Mouse (Mus musculus) mouse embryonic stem cell (cell line): ENCODE measurements around the gene Itga4.

Experiments used
- in situ Hi-C, 2 experiments: fragments of 300-500 bp; cut with MboI; formaldehyde crosslinking; loops; 1 replicate in 1 of 2; 3 replicates in 1 of 2; pipeline ENCODE4 v1.14.3; 2019 to 2020; ENCODE audit warnings: low sequenced_read_pairs in 2 of 2, low pct_unique_long_range_greater_than_20kb in 1 of 2, mixed read lengths in 1 of 2; ENCODE audit not compliant: unreplicated experiment in 1 of 2

The Itga4 gene

DNA sequence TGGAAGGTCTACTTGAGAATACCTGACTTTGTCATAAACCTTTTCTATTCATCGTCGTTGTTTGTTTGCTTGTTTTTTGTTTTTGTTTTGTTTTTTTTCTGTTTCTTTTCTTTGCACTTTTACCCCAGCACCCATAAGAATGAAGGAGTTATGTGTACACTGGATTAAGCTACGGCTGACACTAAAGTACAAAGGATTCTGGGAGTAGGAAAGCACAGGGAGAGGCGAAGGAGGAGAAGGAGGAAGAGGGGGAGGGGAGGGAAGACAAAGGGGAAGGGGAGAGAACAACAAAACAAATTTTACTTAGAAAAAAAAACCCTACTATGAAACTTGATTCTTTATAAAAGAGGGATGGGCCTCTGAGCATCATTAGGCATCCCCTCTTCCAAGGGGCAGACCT lies 2.2 kb downstream of the Itga4 start:
- in situ Hi-C loops, result no loop called here

DNA sequence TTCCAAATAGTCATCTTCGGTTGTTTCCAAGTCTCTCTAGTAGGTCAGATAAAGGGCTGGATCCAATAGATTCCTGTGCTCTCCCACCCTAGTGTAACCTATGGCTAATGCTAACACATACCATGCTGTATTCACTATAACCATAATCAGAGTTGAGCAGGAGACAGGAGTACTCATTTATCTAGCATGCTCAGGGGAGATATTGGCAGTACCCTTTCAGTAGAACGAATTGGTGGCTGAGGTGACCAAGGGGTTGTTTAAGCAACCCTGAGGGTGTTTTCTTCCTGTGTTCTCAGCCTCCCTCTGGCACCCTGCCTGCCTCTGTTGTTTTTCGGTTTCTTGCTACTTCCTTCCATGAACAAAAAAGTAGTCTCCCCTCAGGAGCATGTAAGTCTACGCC lies 4.1 kb downstream of the Itga4 start:
- in situ Hi-C loops, result no loop called here

DNA sequence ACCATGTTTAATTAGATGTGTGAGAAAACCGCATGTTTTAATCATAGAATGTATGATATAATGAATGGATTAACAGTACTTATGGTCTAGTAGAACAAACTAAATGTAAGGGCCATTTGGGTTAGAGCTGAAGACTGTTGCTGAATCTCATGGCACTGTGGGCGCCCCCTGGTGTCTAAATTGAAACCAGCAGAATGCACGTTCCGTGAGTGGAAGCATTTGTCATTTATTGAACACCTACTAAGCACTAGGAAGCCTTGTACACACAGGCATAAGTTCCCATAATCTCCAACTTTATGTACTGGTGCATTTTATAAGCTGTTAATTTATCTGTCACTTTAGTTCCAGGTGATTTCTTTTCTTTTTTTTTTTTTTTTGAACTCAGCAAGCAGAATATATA lies 10.4 kb downstream of the Itga4 start:
- in situ Hi-C loops, result no loop called here

- in situ Hi-C loops, result no loop called here
Measured at GRCm38 (mm10) chr2:79266480-79266879, 11.3 kb downstream of the Itga4 start.

DNA sequence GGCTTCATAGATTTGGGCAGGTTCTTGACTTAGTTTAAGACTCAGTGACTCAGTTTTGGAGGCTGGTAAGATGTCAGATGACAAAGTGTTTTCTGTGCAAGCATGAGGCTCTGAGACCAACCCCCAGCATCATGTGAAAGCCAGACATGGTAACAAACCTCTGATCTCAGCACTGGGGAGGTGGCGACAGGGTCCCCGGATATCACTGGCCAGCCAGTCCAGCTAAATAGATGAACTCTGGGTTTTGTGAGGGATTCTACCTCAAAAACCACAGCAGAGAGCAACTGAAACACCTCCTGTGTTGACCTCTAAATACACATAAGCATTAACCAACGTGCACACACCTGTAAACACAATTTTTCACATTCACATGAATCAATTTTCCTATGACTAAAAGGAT lies 12.0 kb downstream of the Itga4 start:
- in situ Hi-C loops, result no loop called here

DNA sequence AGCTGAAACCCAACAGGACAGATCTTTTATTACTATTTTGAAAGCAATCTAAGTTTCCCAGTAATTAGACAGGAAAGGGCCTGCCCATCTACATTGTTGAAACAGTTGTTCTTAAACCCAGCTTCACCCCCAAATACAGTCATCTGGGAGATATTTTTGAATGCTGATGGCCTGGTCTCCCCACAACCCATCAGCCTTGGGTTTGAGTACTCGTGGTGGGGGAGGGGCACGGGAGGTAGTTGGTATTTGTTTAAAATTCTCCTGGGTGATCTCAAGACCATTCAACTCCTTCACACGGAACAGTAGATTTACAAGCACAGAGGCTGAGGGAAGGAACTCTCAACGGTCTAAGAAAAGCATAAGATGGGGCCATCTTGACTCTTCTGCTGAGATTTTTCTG lies 13.6 kb downstream of the Itga4 start:
- in situ Hi-C loops, result no loop called here

DNA sequence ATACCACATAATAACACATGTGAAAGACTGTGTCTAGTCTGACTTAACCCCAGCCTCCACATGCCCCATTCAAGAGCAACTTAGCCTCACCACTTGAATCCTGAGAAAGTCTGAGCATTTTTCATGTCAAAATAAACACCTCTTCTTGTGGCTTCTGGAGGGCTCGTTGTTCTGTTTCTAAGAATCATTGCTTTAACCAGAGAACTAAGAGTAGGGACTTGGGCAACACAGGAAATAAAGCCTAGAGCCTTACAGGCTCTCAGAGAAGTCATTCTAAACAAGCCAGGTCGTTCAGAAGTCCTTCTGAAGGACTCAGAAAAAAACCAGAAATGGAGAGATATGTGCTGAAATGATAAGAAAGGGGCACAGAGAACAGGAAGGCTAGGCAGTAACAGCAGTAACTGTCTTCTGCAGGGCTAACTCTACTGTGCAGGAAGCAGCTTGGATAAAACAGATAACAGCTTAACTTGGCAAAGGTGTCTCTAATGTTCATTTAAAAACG lies 14.9 kb downstream of the Itga4 start:
- in situ Hi-C loops, result no loop called here

- in situ Hi-C loops, result no loop called here
Measured at GRCm38 (mm10) chr2:79271838-79272237, 16.6 kb downstream of the Itga4 start.

GRCm38 (mm10) chr2:79278581-79278980 lies 23.4 kb downstream of the Itga4 start:
- in situ Hi-C loops, result no loop called here

DNA sequence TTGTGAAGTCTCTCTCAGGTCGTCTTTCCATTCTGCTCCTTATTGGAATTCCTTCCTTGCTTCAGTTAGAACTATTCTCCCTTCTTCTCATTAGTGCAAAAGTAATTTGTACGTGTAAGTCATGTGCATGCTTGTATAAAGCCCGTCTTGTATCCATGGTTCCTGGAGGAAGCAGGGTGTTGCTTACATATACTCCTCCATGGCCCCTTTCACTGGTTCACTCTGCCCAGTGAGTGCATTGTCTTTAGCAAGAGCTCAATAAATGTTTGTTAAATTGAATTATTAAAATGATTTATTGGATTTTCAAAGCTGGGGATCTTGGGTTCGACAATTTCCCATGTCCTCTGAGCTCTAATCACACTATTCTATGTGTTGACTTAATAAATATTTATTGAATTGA lies 29.0 kb downstream of the Itga4 start:
- in situ Hi-C loops, result no loop called here

DNA sequence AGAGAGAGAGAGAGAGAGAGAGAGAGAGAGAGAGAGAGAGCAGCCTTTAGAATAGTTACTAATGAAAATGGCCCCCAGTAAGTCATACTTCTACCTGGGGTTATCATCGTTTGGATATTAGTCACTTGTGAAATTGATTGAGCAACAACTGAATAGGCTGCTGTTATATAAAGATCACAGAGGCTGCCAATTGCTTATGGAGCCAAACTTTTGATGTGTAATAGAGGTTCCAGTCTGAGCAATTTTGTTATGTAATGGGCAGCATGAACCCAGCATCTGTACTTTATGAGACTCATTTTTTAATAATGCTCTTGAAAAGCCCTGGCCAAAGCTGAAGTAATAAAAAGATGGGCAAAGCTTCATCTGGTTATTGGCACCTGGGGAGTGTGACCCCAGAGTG lies 34.9 kb downstream of the Itga4 start:
- in situ Hi-C loops, result no loop called here

DNA sequence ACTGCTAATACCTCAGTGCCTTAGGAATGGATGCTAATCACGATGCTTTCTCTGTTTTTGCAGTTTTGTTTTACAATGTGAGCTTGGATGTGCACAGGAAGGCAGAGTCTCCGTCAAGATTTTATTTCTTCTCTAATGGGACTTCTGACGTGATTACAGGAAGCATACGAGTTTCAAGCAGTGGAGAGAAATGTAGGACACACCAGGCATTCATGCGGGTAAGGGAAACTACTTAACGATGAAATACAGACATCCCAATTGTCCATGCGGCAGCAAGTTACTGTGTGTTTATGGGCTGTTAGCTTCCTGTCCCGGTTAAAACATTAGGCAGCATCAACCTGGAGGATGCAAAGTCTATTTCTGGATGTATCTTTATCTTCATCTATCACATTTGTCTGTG lies 36.7 kb downstream of the Itga4 start:
- in situ Hi-C loops, result no loop called here

DNA sequence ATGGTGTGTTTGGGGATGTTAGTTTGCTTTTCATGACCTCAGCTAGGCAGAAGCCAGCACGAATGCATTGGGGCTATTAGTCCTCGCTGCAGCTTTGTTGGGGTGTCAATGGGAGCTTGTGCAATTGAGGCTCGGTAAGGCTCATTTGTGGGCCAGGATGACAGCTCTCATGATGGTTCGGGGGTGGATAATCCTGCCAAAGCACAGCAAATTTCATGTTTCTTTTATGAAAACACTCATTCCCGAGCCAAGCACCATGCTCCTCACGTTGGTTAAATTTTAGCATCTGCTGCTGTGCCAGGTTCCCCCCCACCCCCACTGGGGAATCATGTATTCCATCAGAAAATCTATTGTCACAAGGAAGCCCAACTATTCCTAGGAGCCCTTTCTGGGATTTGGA lies 37.2 kb downstream of the Itga4 start:
- in situ Hi-C loops, result no loop called here

- in situ Hi-C loops, result loop anchor here in 1 of 2 experiments (10.0 kb wide), 1 partner anchor 198 kb away; no protein-coding TSS in a partner anchor
Measured at GRCm38 (mm10) chr2:79302398-79302797, 47.2 kb downstream of the Itga4 start.

- in situ Hi-C loops, result loop anchor here (5.0 to 10.0 kb wide), 2 partner anchors 203 to 205 kb away; no protein-coding TSS in a partner anchor
Measured at GRCm38 (mm10) chr2:79307549-79307948, 52.3 kb downstream of the Itga4 start.

GRCm38 (mm10) chr2:79309454-79310118 lies 54.4 kb downstream of the Itga4 start:
- in situ Hi-C loops, result loop anchor here (5.0 to 10.0 kb wide), 2 partner anchors 205 to 207 kb away; no protein-coding TSS in a partner anchor

DNA sequence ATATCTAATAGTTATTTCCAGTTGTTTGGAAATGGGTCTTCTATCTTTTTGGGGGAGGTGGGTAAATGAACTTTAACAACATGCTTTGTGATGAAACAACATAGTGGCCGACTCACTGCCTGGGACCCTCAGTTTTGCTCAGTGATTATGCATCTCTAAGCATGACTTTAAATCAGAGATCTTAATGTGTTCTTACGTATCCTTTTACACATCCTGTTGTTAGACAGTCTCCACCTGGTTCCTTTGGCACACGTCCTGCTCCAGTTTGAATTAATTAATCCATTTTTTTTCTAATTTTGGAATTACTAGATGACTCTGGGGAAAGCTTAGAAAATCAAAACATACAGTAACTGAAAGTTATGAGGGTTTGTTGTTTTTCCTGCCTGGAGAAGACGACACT lies 57.3 kb downstream of the Itga4 start:
- in situ Hi-C loops, result no loop called here

DNA sequence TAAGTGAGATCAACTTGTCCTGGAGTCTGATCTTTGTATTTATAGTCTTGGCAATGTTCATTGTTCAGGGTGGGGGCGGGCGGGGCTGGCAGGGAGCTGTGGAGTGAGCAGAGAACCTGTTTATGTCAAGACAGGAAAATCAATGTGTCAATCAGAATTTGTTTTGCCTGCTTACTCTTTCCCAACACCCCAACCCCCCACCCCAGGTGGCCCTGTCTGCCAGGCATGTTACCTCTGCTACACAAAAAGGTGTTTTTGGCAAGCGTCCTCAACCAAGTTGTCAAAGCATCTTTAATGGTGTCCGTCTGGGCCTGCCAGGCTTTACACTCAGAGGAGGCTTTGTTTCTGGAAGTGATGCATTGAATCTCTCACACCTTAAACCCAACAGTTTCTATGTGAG lies 59.9 kb downstream of the Itga4 start:
- in situ Hi-C loops, result no loop called here

DNA sequence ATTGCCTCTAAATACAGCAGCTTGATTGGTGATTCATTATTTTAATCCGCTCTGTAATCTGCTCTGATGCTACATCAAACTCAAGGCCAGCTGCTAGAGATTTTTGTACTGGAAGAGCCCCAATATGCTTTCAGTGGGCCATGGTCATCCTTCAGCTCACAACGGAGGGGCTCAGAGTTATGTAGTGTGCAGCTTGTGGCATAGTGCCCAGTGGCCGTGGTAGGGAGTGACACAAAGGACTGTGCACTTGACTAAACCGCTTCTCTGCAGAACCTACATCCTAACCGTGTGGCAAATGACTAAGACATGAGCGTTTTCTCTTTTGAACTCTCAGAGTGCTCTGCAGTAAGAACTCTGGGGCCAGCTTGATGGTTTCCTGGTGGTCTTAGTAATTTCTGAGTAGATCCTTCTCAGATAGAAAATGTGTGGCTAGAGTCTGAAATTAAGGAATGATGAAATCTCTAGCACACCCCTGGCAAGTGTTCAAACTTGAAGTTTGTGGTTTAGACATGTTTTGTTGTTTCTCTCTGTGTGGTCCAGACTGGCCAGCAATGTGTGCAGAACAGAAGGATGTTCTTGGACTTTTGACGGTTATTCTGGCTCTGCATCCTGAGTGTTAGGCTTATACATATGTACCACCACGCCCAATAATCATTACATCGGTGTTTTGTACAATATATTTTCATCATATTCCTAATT lies 61.1 kb downstream of the Itga4 start:
- in situ Hi-C loops, result no loop called here

- in situ Hi-C loops, result no loop called here
Measured at GRCm38 (mm10) chr2:79328079-79328478, 72.9 kb downstream of the Itga4 start.
